Mouse (Mus musculus) adrenal gland, postnatal 36 days (tissue): ENCODE results near the gene Gm10491. TPM values are rescaled to one million over a fixed set of nuclear protein-coding genes. Genes with fewer than 3 reads are reported as not detected.
A peak's percentile ranks its signal among the peaks of the same experiment; 100 is the strongest.

ENCODE experiments used
- DNase-seq, 2 experiments: peaks; one replicate each; pipeline ENCODE4 v3.0.0; 2021; ENCODE audit warnings: mixed read lengths in 1 of 2
- total RNA-seq, 2 experiments: library from RNA; stranded (reverse); gene quantifications; 2 replicates each; pipeline ENCODE4 v1.2.3; 2021

Gene Gm10491
- total RNA-seq, 2 experiments from 2014 or later: not detected

DNA sequence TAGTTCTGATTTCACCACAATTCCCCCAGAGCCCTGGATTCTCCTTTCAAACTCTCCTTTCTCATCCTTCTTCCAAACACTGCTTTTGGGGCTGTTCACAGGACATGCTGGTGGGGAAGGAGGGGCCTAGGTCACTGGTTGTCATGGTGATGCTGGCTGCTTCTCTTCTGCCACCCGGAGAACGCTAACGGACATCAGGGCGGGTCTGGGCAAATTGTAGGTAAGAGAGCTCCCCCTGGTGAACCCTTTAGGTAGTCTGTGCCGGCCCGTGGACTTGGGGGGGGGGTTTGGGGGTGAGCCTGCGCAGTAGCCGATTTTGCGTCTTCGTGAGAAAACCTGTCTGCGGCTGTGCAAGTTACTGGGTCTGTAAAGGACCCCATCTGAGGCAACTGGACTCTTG lies 27.8 kb downstream of the Gm10491 start:
- DNase-seq: peak; percentile 63 to 73

DNA sequence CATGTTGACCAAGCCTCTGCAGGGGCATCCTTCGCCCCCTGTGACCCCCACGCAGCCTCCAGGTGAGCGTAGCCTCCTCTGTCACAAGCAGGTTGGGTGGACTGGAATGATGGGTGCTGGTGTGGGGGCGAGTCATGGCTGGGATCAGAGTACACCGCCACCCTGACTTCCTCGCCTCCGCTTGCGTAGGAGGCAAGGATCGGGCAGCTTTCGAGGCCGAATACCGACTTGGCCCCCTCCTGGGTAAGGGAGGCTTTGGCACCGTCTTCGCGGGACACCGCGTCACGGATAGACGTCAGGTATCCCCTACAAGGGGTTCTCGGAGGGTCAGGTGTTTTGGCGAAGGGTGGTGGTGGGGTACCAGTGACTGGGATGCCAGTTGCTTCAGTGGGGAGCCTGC lies 29.1 kb downstream of the Gm10491 start:
- DNase-seq: peak in 1 of 2 experiments; percentile 33

DNA sequence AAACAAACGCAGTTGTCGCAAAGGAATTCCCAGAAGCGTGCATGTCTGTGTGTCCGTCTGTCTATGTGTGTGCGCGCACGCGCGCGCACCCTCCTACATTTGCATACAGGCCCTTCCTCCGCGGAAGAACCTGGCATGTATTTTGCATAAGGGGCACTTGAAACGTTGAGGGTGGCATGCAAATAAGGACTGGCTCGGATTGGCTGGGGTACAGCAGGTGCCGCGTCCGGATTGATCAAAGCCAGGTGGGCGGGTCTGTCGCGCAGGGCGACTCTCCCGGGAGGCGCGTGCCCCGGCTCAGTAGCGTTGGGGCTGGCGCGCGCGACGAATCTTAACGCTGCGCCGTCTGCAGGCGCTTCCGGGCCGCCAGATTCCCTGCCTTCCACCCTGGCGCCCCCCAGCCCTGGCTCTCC lies 29.6 kb downstream of the Gm10491 start, which contains the start of gene Pim2:
TSS of gene Pim2 (plus strand) at position 256 of the 413 bp plus-strand sequence.
- peak; percentile 87 to 88 for DNase-seq

DNA sequence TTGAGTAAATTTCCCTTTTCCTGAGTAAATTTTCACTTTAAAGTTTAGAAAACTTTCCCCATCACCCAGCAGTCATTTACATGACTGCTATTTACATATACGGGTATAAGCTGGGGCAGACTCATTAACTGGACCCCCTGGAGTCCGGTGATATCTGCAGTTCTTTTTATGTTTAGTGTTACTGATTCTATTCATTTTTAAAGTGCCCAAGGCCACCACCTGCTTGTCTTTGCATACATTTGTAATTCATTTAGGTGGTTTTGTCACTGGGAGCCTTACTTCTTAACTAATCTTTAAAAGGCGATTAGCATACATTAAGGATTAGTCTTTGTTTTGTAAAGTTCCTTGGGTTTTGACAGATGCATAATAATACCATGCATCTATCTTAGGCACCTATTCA lies 37.8 kb downstream of the Gm10491 start:
- no peak for DNase-seq

DNA sequence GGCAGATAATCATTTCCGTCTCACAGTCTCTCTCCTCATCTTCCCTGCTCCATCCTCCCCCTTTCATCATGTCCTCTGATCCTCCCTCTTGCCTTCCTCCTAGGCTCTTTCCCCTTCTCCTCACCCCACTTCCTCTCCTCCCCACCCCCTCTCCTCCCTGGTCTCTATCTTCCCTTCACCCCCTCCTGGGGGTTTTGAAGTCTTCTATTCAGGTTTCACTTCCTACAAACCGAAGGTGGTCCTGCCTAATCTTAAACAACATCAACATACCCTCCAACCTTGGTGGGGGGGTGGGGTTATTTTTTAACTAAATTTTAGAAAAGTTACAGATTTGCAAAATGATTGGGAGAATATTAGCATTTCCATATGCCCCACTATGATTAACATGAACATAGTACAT lies 39.1 kb downstream of the Gm10491 start:
- DNase-seq: no peak

DNA sequence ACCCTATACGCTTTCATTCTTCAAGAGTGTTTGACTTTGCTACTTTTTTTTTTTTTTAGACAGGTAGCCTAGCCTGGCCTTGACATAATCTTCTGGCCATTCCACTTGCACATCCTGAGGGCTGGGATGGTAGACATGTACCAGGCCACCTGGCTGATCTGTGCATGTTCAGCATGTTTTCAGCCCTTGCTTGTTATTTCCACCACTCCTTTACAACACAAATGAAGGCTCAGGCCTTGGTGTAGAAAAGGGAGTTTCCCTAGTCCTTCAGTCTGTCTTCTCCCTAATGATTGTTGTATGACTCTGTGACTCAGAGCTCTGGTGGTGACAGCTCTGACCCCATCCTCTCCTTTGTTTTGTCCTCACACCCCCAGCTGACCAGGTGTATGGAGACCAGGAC lies 40.5 kb downstream of the Gm10491 start:
- DNase-seq: no peak

DNA sequence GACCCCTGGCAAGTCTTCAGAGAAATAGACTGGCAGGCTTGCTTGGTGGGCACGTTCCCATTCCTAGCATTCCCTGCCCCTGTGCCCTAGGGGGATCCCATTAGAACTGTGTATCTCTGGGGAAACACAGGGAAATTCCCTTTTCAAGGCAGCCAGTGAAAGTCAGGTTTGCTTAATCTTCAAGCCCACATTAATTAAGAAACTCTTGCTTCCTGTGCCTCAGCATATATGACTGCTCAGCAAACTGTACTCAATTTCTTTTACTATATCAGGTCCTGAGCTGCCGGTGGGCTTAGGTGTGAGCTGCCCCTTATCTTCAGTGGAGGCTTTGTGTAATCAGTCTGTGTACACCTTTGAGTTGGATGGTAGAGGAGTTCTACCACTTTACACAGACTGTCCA lies 41.8 kb downstream of the Gm10491 start:
- no peak for DNase-seq

DNA sequence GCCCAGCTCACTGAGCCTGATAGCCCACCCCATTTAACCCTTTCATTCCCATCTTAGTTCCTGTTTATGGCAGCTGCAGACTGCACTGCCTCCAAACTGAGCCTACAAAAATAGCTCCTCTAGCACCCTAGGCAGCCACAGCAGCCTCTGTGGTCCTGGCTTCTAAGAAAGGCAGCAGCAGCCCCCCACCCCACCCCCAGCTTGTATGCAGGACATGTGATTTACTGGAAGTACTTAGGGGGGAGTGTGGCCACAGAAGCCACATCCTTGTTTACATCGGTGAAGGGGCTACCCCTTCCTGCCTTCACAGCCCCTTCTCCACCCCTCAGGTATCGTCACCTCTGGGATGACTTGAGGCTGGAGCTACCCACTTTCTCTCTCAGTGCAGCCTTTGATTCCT lies 42.3 kb downstream of the Gm10491 start:
- DNase-seq: no peak

DNA sequence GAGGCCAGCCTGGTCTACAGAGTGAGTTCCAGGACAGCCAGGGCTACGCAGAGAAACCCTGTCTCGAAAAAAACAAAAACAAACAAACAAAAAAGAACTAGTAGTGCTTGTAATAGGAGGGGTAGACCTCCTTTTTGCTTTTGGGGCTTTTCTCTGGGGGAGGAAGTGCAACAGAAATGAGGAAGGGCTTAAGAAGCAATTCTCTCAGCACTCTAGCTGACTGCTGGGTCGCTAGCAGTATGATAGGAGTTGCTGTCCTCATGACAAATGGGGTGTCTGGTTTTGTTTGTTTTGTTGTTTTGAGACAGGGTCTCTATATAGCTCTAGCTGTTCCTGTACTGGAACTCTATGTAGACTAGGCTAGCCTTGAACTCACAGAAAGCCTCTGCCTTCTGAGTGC lies 43.1 kb downstream of the Gm10491 start:
- DNase-seq: no peak

DNA sequence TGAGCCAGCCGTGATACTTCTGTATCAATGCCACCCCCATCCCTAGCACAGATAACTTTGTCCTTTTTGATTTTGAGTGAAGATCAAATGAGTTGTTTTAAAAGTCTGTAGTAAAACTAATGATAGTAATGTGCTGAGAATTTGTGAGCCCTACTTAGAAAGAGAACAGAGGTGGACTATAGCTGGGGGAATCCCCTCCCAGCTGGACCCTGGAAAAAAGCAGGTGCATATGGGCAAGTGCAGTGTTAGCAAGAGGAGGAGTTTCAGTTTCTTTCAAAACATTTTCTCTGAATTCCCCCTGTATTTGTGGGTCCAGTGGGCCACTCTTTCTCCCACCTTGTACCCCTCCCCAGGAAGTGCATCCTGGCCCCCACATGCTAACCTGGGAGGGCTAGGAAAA lies 44.5 kb downstream of the Gm10491 start:
- no peak for DNase-seq

DNA sequence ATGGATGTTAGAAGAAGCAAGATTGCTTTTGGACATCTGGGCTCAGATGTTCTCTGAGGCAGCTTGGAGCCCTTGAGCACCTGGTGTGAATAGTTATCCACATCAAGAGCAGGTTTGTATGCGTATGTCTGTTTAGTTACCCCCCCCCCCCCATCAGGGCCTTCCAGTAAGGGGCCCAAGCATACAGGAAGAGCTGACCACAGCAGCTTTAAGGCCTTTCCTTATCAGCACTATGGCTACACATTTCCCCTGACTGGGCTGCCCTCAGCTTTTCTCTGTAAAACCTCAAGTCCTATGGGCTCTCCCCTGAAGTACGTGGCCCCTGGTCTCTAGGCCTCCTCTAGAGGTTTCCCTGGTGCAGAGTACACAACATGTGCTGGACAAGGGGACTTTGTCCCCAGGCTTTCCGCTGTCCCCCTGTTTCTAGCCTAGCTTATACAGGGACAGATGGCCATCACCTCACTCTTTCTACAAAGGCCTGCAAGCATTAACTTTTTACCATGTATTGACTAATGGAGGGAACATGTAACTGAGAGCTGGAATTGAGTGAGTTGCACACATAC lies 48.4 kb downstream of the Gm10491 start:
- no peak for DNase-seq

Other genes starting within 250 kb of the Gm10491 start
- 10 to 100 TPM; 73.8 to 80.2 TPM for gene Plp2, start 236.4 kb downstream of the Gm10491 start, total RNA-seq
- gene Magix, start 226.6 kb downstream of the Gm10491 start, total RNA-seq: under 1 TPM; 0.66 to 0.89 TPM
- 10 to 100 TPM; 49.7 to 66.9 TPM for gene Gpkow, start 210.7 kb downstream of the Gm10491 start, total RNA-seq
- 10 to 100 TPM; 48.7 to 67.5 TPM for gene Wdr45, start 193.5 kb downstream of the Gm10491 start, total RNA-seq
- under 1 TPM in 1 of 2 experiments, not detected in 1; 0.43 TPM for gene Gm45208, start 185.6 kb downstream of the Gm10491 start, total RNA-seq
- 10 to 100 TPM; 11.5 to 16.3 TPM for gene Praf2, start 179.4 kb downstream of the Gm10491 start, total RNA-seq
- gene Ccdc120, start 156.9 kb downstream of the Gm10491 start, total RNA-seq: 1 to 10 TPM; 2.2 to 4.0 TPM
- 10 to 100 TPM; 44.5 to 48.7 TPM for gene Tfe3, start 145.3 kb downstream of the Gm10491 start, total RNA-seq
- gene Gripap1, start 118.1 kb downstream of the Gm10491 start, total RNA-seq: 10 to 100 TPM; 41.0 to 50.8 TPM
- under 1 TPM; 0.49 to 0.89 TPM for gene Kcnd1, start 85.5 kb downstream of the Gm10491 start, total RNA-seq
- gene Otud5, start 66.5 kb downstream of the Gm10491 start, total RNA-seq: 10 to 100 TPM; 59.0 to 63.3 TPM
- 1 to 10 TPM; 8.5 to 9.0 TPM for gene Pim2, start 29.6 kb downstream of the Gm10491 start, total RNA-seq
- gene Slc35a2, start 23.8 kb downstream of the Gm10491 start, total RNA-seq: 10 to 100 TPM; 38.6 to 43.9 TPM
- gene Pqbp1, start 8.6 kb downstream of the Gm10491 start, total RNA-seq: 100 to 1,000 TPM; 120 to 121 TPM
- gene Timm17b, start 8.5 kb downstream of the Gm10491 start, total RNA-seq: 100 to 1,000 TPM; 113 to 126 TPM
- not detected for gene Gm10490, start 1.7 kb upstream of the Gm10491 start, total RNA-seq
- gene Pcsk1n, start 12.0 kb upstream of the Gm10491 start, total RNA-seq: 10 to 100 TPM; 28.0 to 39.7 TPM
- not detected for gene Eras, start 20.8 kb upstream of the Gm10491 start, total RNA-seq
- gene Hdac6, start 40.1 kb upstream of the Gm10491 start, total RNA-seq: 10 to 100 TPM; 16.5 to 17.3 TPM
- under 1 TPM in 1 of 2 experiments, not detected in 1; 0.26 TPM for gene Gata1, start 70.2 kb upstream of the Gm10491 start, total RNA-seq
- not detected for gene Glod5, start 110.7 kb upstream of the Gm10491 start, total RNA-seq
- 10 to 100 TPM; 11.0 to 15.1 TPM for gene Suv39h1, start 166.9 kb upstream of the Gm10491 start, total RNA-seq
- 1 to 10 TPM; 1.7 to 2.3 TPM for gene Was, start 182.7 kb upstream of the Gm10491 start, total RNA-seq
- 10 to 100 TPM; 63.2 to 64.0 TPM for gene Wdr13, start 225.1 kb upstream of the Gm10491 start, total RNA-seq
- gene Rbm3, start 238.0 kb upstream of the Gm10491 start, total RNA-seq: 100 to 1,000 TPM in 1 of 2 experiments, 10 to 100 TPM in 1; 97.4 to 129 TPM